Mouse (Mus musculus) neural tube, embryonic 15.5 days (tissue): ENCODE data around the gene Acsbg1. TPM values are rescaled to one million over a fixed set of nuclear protein-coding genes. Genes with fewer than 3 reads are reported as not detected.
A peak's percentile ranks its signal among the peaks of the same experiment; 100 is the strongest.

Experiments used
- ATAC-seq: fragments of 200-750 bp; cut with Nextera tagmentation; 2 replicates; pipeline ENCODE4 v1.8.0; 2017; ENCODE audit warnings: mild to moderate bottlenecking, moderate TSS enrichment, moderate library complexity; ENCODE audit not compliant: low FRiP score
- H3K27ac ChIP-seq: fragments of 300-500 bp; sonication (generic); replicated peaks from 2 replicates; pipeline ENCODE4 v1.5.1; 2015; ENCODE audit warnings: mild to moderate bottlenecking, inconsistent platforms
- H3K27me3 ChIP-seq: fragments of 300-500 bp; sonication (generic); replicated peaks from 2 replicates; pipeline ENCODE4 v1.6.1; 2015; ENCODE audit warnings: inconsistent platforms
- H3K36me3 ChIP-seq: fragments of 300-500 bp; sonication (generic); 2 replicates; pipeline ENCODE4 v1.6.1; 2015; ENCODE audit warnings: inconsistent platforms
- H3K4me1 ChIP-seq: fragments of 300-500 bp; sonication (generic); 2 replicates; pipeline ENCODE4 v1.6.1; 2015; ENCODE audit warnings: inconsistent platforms
- H3K4me2 ChIP-seq: fragments of 300-500 bp; sonication (generic); 2 replicates; pipeline ENCODE4 v1.6.1; 2015; ENCODE audit warnings: inconsistent platforms, mild to moderate bottlenecking, moderate library complexity
- H3K4me3 ChIP-seq: fragments of 300-500 bp; sonication (generic); replicated peaks from 2 replicates; pipeline ENCODE4 v1.5.1; 2015; ENCODE audit warnings: mild to moderate bottlenecking, inconsistent platforms
- H3K9ac ChIP-seq: fragments of 300-500 bp; sonication (generic); replicated peaks from 2 replicates; pipeline ENCODE4 v1.6.1; 2015; ENCODE audit warnings: mild to moderate bottlenecking, inconsistent platforms
- H3K9me3 ChIP-seq: fragments of 300-500 bp; sonication (generic); replicated peaks from 2 replicates; pipeline ENCODE4 v1.6.1; 2016; ENCODE audit warnings: inconsistent platforms
- WGBS: fragments of 180-500 bp; shearing (Covaris S2); methylation state at CpG from one replicate; pipeline ENCODE4 v1.1.7; 2015; ENCODE audit warnings: mixed read lengths; 5-methylcytosine and 5-hydroxymethylcytosine counted together
- polyA plus RNA-seq: library from polyadenylated mRNA; unstranded; fragments of >200 nt; fragmentation: Nextera tagmentation; extraction: Ambion mirVana; gene quantifications from 2 replicates; pipeline ENCODE4 v1.2.1, GENCODE M21; 2015

Gene Acsbg1
- polyA plus RNA-seq, 1 experiment from 2014 or later, result 40.9 TPM

GRCm38 (mm10) chr9:54664358-54664757, 2.7 kb upstream of the Acsbg1 start:
- Histone ChIP-seq H3K4me1 (peaks cover 9% of the 10 kb centered on the region), H3K27ac (no peak overlapping the region), H3K9ac (no peak overlapping the region), H3K9me3 (no peaks in the 10 kb centered on the region), H3K4me2 (no peak overlapping the region), H3K36me3 (no peaks in the 10 kb centered on the region), H3K27me3 (no peaks in the 10 kb centered on the region), H3K4me3 (no peak overlapping the region)
- ATAC-seq, result no peak
- 76% methylated on average over 9 of the region's 9 CpGs for WGBS

DNA sequence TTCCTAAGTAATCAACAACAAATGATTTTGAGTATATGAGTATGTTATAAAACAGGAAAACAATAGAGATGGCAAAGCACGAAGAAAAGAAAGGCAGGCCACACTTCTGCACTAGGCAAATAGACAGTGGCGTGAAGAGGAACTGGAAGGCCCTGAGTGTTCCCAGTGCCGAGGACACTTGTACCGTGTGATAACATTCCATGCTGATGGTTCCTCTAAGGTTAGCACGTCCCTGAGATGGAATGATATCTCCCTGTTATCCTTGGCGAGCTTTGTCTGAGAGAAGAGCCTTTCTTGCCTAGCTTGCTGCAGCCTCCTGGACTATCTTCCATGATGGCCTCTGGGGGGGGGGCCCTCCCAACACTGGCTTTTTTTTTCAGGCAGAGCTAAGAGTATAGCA, 2.9 kb downstream of the Acsbg1 start:
- Histone ChIP-seq H3K9ac (no peak overlapping the region), H3K4me2 (peak overlapping the region; percentile 9; the same call in 1 of the 2 replicates), H3K4me3 (no peak overlapping the region), H3K27ac (no peak overlapping the region), H3K27me3 (no peaks in the 10 kb centered on the region), H3K36me3 (no peaks in the 10 kb centered on the region), H3K9me3 (no peaks in the 10 kb centered on the region), H3K4me1 (peaks cover 9% of the 10 kb centered on the region)
- no peak for ATAC-seq
- 91% methylated on average over 6 of the region's 6 CpGs for WGBS

DNA sequence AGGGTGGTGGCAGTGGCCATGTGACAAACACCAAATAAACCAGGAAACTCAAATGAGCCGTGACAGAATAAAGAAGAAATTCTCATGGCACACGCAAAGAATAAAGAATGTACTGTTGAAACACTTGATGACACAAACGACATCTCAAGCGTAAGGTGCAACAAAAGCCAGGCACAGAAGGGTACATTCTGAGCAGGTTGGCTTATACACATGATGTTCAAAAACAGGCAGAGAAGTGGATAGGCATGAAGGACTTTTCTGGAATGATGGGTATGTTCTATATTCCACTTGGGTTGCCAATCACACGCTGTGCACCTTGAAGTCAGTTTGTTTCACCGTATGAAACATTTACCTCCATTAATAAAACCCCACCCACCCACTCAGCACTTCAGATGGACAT, 5.3 kb downstream of the Acsbg1 start:
- Histone ChIP-seq H3K4me3 (no peak overlapping the region), H3K27ac (no peak overlapping the region), H3K9ac (no peak overlapping the region), H3K27me3 (no peaks in the 10 kb centered on the region), H3K4me1 (peaks cover 2% of the 10 kb centered on the region), H3K4me2 (no peak overlapping the region), H3K36me3 (no peaks in the 10 kb centered on the region), H3K9me3 (no peaks in the 10 kb centered on the region)
- 86% methylated on average over 6 of the region's 6 CpGs for WGBS
- ATAC-seq, result no peak

DNA sequence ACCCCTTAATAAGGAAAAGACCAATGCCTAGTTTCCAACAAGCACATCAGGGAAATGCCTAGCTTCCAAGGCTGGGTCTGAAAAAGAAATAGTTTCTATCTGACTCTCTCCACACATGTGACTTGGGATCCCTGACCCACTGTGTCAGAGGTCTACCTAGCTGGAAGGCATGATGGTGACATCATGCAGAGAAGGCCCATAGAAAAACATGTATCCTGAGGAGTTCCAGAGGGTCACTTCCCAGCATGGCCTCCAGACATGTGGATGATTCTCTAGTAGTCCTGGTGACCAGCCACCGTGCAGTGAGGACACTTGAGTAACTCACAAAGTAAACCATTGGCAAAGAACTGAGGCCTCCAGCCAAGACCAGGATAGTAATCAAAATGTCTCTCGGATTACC, 5.8 kb downstream of the Acsbg1 start:
- H3K9ac ChIP-seq, result no peak overlapping the region
- no peaks in the 10 kb centered on the region for H3K9me3 ChIP-seq
- H3K27me3 ChIP-seq, result no peaks in the 10 kb centered on the region
- WGBS, result 80% methylated on average over 2 of the region's 2 CpGs
- H3K4me1 ChIP-seq, result no peaks in the 10 kb centered on the region
- no peak overlapping the region for H3K4me2 ChIP-seq
- H3K36me3 ChIP-seq, result no peaks in the 10 kb centered on the region
- H3K27ac ChIP-seq, result no peak overlapping the region
- no peak overlapping the region for H3K4me3 ChIP-seq
- ATAC-seq, result no peak

GRCm38 (mm10) chr9:54652778-54653177, 8.9 kb downstream of the Acsbg1 start:
- H3K9ac ChIP-seq, result no peak overlapping the region
- 85% methylated on average over 2 of the region's 2 CpGs for WGBS
- no peaks in the 10 kb centered on the region for H3K36me3 ChIP-seq
- H3K4me1 ChIP-seq, result no peaks in the 10 kb centered on the region
- no peak overlapping the region for H3K27ac ChIP-seq
- no peak overlapping the region for H3K4me3 ChIP-seq
- H3K9me3 ChIP-seq, result no peaks in the 10 kb centered on the region
- no peak for ATAC-seq
- no peak overlapping the region for H3K4me2 ChIP-seq
- no peaks in the 10 kb centered on the region for H3K27me3 ChIP-seq

- no peaks in the 10 kb centered on the region for H3K4me1 ChIP-seq
- H3K27ac ChIP-seq, result no peak overlapping the region
- no peak overlapping the region for H3K4me3 ChIP-seq
- 84% methylated on average over 1 of the region's 1 CpGs for WGBS
- no peaks in the 10 kb centered on the region for H3K27me3 ChIP-seq
- H3K4me2 ChIP-seq, result no peak overlapping the region
- no peak overlapping the region for H3K9ac ChIP-seq
- no peak for ATAC-seq
- no peaks in the 10 kb centered on the region for H3K36me3 ChIP-seq
- H3K9me3 ChIP-seq, result no peaks in the 10 kb centered on the region
Measured at GRCm38 (mm10) chr9:54649360-54649759, 12.3 kb downstream of the Acsbg1 start.

DNA sequence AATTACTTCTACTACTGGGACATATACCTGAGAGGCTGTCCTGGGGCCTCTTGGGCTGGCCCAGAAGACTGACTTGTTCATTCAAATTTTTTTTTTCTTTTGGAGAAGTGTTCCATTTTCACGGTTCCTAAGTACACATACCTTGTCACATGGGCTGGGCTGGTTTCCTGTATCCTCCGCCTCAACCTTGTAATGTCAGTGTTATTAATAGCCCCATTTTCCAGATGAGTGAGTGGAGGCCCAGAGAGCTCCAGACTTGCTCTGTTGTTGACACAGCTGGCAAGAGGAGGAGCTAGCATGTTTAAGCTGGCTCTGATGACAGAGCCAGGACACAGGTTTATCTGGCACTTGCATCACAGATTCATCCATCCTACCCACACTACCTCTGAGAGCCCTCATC, 14.2 kb downstream of the Acsbg1 start:
- WGBS, result 82% methylated on average over 2 of the region's 2 CpGs
- no peaks in the 10 kb centered on the region for H3K9me3 ChIP-seq
- H3K4me3 ChIP-seq, result no peak overlapping the region
- H3K27me3 ChIP-seq, result no peaks in the 10 kb centered on the region
- no peak overlapping the region for H3K9ac ChIP-seq
- H3K27ac ChIP-seq, result no peak overlapping the region
- no peaks in the 10 kb centered on the region for H3K36me3 ChIP-seq
- ATAC-seq, result no peak
- no peak overlapping the region for H3K4me2 ChIP-seq
- no peaks in the 10 kb centered on the region for H3K4me1 ChIP-seq

GRCm38 (mm10) chr9:54646252-54646651, 15.4 kb downstream of the Acsbg1 start:
- H3K9ac ChIP-seq, result no peak overlapping the region
- 81% methylated on average over 9 of the region's 9 CpGs for WGBS
- H3K27ac ChIP-seq, result no peak overlapping the region
- no peak overlapping the region for H3K4me2 ChIP-seq
- H3K9me3 ChIP-seq, result no peaks in the 10 kb centered on the region
- no peaks in the 10 kb centered on the region for H3K4me1 ChIP-seq
- H3K27me3 ChIP-seq, result no peaks in the 10 kb centered on the region
- H3K4me3 ChIP-seq, result no peak overlapping the region
- H3K36me3 ChIP-seq, result no peaks in the 10 kb centered on the region
- ATAC-seq, result no peak

GRCm38 (mm10) chr9:54645530-54645929, 16.1 kb downstream of the Acsbg1 start:
- no peak for ATAC-seq
- Histone ChIP-seq H3K4me3 (no peak overlapping the region), H3K9me3 (no peaks in the 10 kb centered on the region), H3K27ac (no peak overlapping the region), H3K27me3 (no peaks in the 10 kb centered on the region), H3K4me2 (no peak overlapping the region), H3K9ac (no peak overlapping the region), H3K4me1 (no peaks in the 10 kb centered on the region), H3K36me3 (no peaks in the 10 kb centered on the region)
- WGBS, result 91% methylated on average over 6 of the region's 6 CpGs

GRCm38 (mm10) chr9:54643179-54643578, 18.5 kb downstream of the Acsbg1 start:
- WGBS, result 96% methylated on average over 7 of the region's 7 CpGs

GRCm38 (mm10) chr9:54642556-54642955, 19.1 kb downstream of the Acsbg1 start:
- Histone ChIP-seq H3K9ac (no peak overlapping the region), H3K4me2 (no peak overlapping the region), H3K27ac (no peak overlapping the region), H3K36me3 (no peaks in the 10 kb centered on the region), H3K4me3 (no peak overlapping the region), H3K4me1 (no peaks in the 10 kb centered on the region), H3K27me3 (no peaks in the 10 kb centered on the region), H3K9me3 (no peaks in the 10 kb centered on the region)
- WGBS, result 82% methylated on average over 4 of the region's 4 CpGs
- ATAC-seq, result no peak

More at GRCm38 (mm10) chr9:54643179-54643578, 18.5 kb downstream of the Acsbg1 start:
- H3K27ac ChIP-seq, result no peak overlapping the region
- no peaks in the 10 kb centered on the region for H3K4me1 ChIP-seq
- no peak overlapping the region for H3K4me2 ChIP-seq
- no peak overlapping the region for H3K9ac ChIP-seq
- H3K27me3 ChIP-seq, result no peaks in the 10 kb centered on the region
- H3K4me3 ChIP-seq, result no peak overlapping the region
- no peaks in the 10 kb centered on the region for H3K36me3 ChIP-seq
- ATAC-seq, result no peak
- H3K9me3 ChIP-seq, result no peaks in the 10 kb centered on the region

DNA sequence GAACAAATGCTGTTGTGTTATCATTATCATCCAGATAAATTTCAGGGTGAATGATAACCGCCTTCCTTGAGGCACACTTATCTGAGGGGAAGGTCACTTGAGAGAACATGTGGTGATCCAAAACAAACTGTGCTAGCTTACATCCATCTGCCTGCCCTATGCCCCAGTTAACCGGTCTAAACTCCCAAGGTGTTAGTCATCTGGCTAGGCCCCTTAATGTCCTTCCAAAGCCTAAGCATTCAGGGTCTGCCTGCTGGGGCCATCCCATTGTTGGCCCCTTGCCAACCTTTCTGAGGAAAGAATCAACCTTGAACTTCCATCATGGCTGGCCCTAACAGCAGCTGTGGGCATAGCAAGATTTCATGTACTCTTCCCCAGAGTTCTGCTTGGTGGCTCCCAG, 19.5 kb downstream of the Acsbg1 start:
- Histone ChIP-seq H3K36me3 (no peaks in the 10 kb centered on the region), H3K4me1 (no peaks in the 10 kb centered on the region), H3K9ac (no peak overlapping the region), H3K27me3 (no peaks in the 10 kb centered on the region), H3K9me3 (no peaks in the 10 kb centered on the region), H3K4me2 (no peak overlapping the region), H3K4me3 (no peak overlapping the region), H3K27ac (no peak overlapping the region)
- WGBS, result 79% methylated on average over 2 of the region's 2 CpGs
- ATAC-seq, result no peak

GRCm38 (mm10) chr9:54641548-54641947, 20.1 kb downstream of the Acsbg1 start:
- H3K9me3 ChIP-seq, result no peaks in the 10 kb centered on the region
- no peak overlapping the region for H3K4me3 ChIP-seq
- H3K4me1 ChIP-seq, result no peaks in the 10 kb centered on the region
- ATAC-seq, result no peak
- 83% methylated on average over 3 of the region's 3 CpGs for WGBS
- H3K9ac ChIP-seq, result no peak overlapping the region
- H3K27ac ChIP-seq, result no peak overlapping the region
- no peak overlapping the region for H3K4me2 ChIP-seq
- no peaks in the 10 kb centered on the region for H3K36me3 ChIP-seq
- H3K27me3 ChIP-seq, result no peaks in the 10 kb centered on the region
